Mouse (Mus musculus) thymus, postnatal 25 days (tissue): ENCODE measurements around the gene Kcnc3.

Experiments used
- DNase-seq: peaks from one replicate; pipeline ENCODE4 v3.0.0; 2022

Gene Kcnc3

DNA sequence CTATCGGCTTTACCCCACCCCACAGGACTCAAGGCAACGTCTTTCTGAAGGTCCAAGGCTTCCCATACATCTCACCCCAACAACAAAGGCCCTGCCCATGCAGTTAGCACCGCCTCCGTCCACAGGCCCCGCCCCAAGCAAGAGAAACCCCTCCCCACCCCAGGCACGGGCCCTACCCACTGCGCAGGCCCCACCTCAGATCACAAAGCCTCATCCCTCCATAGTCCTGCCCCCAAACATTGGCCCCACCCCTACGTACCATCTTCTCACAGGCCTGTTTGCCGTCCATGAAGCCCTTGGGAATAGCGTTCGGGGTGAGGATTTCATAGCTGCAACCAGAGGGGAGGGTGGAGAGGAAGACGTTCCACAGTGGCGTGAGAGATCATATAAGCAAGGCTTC, 42.2 kb downstream of the Kcnc3 start:
- no peak for DNase-seq

DNA sequence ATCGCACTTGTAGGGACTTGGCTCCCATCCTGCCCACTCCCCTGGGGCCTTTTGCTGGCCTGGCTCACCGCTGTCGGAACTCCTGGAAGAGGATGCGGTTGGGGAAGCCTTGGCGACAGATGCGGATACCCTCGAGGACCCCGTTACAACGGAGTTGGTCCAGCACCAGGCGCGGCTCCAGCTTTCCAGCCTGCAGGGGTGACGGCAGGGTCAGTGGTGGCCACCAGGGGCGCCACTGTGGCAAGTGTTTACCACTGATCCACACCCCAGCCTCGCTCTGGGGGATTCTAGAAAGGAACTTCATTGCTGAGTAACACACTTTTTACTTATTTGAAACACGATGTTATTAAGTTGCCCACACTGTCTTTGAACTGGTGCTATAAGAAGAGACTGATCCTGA, 42.9 kb downstream of the Kcnc3 start:
- DNase-seq: no peak

DNA sequence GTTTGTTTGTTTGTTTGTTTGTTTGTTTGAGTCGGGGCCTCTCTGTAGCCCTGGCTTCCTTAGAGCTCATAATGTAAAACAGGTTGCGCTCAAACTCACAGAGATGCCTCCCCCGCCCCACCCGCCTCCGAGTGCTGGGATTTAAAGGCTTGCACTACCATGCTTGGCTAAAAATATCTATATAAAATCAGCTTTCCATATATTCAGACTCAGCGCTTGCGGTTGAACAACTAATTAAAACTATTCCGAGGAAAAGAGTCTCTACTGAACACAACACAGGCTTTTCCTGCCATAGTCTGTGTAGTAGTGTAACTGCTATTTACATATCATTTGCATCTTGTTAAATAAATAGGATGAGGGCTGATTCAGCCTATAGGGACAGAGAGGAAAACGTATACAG, 46.2 kb downstream of the Kcnc3 start:
- DNase-seq: no peak

DNA sequence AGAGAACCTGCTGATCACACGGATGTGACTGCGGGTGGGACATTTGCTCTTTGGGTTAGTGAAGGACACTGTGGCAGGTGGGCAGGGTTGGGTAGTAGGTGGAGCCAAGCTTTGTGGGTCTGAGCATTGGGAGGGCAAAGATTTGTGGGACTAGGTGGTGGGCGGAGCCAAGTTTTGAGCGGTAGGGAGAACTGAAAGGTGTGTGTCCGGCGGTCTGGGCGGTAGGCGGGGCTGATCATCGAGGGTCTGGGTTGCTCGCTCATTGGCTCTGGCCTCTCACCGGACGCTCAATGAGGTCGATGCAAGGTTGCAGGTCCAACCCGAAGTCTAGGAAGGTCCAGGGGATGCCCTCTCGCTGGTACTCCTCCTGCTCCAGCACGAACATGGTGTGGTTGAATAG, 48.2 kb downstream of the Kcnc3 start:
- no peak for DNase-seq

DNA sequence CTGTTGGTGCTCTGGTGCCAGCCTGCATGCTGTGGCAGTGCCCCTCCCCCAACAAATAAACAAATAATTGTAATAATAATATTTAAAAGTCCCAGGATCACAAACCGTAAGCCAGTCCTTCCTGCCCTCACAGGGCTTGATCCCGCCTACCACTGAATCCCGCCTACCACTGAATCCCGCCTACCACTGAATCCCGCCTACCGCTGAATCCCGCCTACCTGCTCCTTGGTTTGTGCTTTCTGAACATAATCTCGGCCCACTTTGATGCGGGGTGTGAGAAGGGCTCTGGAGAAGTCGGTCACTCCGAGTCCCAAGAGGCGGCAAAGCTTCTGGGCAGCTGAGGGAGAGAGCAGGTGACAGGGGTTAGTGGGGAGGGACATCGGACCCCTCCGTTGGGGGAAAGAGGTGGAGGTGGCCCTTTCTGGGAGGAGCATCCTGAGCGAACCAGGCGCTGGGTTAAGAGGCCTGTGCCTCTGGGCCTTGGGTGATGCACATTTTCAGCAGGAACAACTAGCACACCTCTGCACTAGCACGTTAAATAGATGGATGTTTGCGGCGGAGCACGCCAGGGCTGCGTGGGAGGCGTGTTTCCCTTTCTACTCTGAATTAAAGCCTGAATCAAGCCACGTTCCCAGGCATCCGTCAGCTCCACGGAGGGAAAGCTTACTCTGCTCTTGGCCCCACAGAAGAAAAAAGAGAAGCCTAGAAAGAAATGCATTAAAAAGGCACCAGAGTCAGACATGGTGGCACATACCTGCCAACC, 50.6 kb downstream of the Kcnc3 start:
- no peak for DNase-seq

DNA sequence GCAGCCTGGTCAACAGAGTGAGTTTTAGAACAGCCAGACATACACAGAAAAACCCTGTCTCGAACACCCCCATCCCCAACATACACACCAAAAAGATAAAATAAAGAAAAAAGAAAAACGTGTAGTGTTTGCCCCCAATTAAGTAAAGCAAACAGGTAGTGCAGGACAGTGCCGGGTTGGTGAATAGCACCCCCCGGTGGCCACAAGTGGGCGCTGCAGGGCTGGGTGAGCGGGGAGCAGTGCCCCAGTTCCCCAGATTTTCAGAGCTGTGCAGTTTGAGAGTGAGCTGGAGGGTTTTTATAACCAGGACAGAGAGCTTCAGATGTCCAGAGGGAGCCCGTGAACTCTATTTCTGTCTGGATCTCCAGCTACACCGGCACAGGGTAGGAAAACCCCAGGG, 51.4 kb downstream of the Kcnc3 start:
- peak; percentile 34 for DNase-seq

DNA sequence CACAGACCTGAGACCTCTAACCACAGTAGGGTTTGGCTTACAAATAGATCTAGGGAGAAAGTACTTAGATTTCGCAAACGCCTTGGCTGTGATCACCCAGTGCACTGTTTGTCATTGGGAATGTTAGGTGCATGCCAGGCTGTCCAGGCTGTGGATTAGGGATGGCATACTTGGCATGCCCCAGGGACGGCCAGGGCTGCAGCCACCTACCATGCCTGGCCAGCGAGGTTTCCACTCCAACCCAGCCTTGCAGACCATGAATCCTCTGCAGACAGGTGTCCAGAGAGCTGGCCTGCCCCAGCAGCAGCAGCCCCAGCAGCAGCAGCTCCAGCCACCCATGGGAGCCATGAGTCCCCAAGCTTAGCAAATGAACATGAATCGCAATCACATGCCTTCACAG, 54.8 kb downstream of the Kcnc3 start:
- DNase-seq: no peak

DNA sequence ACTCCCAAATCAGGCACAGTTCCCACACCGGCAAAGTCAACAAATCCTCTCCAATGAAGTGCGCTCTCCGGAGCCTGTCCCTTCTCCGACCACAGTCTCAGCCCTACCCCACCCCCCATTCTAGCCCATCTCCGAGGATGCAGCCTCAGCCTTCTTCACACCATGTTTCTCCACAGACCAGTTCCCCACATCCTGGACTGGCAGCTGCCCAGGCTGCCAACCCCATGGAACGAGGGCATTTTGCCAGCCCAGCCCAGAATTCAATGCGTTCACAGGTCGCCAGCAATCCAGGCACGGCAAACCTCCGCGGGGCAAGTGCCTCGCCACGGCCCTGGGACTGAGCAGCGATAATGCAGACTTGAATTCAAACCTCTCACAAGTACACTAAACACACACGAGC, 55.5 kb downstream of the Kcnc3 start:
- DNase-seq: no peak

DNA sequence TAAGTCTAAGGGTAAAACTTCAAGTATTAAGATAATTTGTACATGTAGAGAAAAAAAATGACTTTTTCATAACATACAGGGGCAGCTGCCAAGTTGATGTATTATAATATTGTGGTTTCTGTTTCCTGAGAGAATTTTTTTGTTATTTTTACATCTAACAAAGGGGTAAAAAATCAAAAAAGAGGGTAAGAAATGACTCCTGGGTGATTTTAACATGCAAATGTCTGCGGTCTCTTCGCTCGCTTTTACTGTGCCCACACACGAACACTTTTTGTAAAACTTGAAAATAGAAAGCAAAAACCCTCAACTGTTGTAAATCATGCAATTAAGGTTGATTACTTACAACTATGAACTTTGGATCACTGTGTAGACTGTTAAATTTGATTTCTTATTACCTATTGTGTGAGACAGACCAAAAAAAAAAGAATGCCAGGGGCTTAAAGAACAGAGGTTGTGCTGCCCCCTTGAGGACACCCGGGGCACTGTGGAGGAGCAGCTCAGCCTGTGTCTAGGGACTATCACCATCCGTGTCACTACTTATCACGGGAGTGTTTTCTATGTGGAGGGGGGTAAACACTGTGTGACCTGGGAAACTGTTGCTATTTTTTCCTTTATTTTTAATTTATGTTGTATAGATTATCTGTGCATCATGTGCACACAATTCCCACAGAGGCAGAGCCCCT, 56.7 kb downstream of the Kcnc3 start:
- DNase-seq: peak; percentile 72

DNA sequence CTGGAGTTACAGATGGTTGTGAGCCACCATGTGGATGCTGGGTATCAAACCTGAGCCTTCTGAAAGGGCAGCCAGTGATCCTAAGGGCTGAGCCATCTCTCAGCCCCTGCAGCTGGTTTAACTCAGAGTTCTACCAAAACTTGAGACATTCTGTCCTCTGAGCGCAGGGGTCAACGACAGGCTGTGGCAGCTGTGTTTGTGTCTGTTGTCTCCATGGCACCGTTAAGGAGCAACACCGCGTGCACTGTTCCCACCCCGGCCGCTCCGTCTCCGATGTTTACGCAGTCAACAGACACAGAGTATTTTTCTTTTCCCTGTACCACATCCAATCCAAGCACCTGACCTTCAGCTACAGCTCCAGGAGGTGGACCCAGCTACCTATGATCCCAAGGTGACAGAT, 57.3 kb downstream of the Kcnc3 start:
- DNase-seq: no peak

DNA sequence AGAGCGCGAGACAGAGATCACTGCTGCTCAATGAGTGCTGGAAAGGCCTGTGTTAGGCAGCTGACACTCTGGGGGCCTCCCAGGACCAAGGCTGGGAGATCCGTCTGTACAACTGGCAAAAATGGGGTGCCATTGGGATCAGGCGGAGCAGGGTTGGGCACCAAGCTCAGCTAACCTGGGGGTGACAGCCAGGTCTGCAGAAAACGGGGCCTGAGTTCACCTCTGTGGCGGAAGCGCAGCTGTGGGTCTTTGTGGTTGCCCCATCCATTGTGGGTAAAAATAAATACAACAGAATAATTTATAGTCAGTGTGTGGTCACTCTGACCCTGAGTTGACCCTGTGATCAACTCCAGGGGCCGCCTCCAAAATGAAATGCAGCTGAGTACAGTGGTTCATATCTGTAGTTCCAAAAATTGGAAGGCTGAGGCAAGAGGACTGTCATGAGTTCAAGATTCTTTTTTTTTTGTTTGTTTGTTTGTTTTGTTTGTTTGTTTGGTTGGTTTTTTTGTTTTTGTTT, 58.7 kb downstream of the Kcnc3 start:
- no peak for DNase-seq

DNA sequence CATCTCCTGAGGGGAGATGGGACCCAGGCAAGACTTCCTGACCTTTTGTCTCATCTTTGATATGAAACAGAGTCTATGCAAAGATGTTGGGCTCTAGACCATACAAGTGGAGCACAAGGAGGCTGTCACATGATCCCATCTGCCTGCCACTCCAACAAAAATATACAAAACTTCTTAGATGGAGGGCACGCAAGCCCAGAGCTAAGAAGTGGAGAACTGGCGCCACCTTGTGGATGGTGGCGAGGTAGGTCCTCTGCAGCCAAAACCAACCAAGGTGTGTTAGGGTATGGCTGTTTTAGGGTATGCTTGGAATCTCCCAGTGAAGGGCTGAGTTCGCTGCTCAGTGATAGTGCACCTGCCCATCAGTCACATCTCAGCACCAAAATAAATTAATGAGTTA, 59.5 kb downstream of the Kcnc3 start:
- peak; percentile 42 for DNase-seq

DNA sequence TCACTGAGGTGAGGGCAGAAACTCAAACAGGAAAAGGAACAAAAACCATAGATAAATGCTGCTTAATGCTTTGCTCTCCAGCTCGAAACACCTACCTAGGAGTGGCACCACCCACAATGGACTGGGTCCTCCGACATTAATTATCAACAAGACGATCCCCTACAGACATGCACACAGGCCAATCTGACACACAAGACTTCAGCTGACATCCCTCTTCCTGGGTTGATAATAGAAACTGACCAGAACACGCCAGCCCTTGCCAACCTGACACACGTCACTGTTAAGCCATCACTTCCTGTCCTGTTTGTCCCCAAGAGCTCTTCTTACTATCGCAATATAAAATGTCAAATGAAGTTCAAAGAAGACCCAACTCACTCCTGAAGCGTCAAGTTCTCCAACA, 61.0 kb downstream of the Kcnc3 start:
- DNase-seq: no peak

DNA sequence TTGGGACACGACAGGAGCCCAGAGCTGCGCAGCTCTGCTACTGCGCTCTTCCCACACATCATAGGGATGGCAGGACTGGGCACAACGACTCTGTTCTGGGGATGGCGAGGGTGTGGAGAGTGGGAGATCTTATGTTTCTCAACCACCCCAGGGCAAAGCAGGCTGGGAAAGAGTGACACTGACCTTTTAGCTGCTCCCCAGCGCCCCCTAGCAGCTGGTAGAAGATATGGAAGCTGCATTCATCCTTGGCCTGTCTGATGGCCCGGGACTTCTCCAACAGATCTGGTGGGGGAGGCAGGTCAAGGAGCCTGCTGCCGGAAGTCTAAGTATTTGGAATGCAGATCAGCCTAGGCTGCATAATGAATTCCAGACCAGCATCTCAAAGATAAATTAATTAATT, 63.3 kb downstream of the Kcnc3 start:
- DNase-seq: peak; percentile 9
